Mouse (Mus musculus): ENCODE data around the gene Crybg3. TPM values are rescaled to one million over a fixed set of nuclear protein-coding genes. Genes with fewer than 3 reads are reported as not detected.

Crybg3 gene
- 4.8 and 5.7 TPM in 2 replicates for polyA plus RNA-seq (2012; rRNA removed)

GRCm38 (mm10) chr16:59600311-59601251, at the start of gene Crybg3:
Gene Crybg3, minus strand, starts transcription at chr16:59600979.
- TF ChIP-seq CTCF (IDR thresholded peaks at IDR 0.05; ENCODE audit: borderline replicate concordance, insufficient read depth, low read depth, low read length) (no peak), POLR2A (IDR thresholded peaks at IDR 0.05; ENCODE audit: borderline replicate concordance, insufficient read depth, low read length) (no peak)
- Histone ChIP-seq H3K27ac (ENCODE audit: insufficient read depth, low read length) (no peak within 1 kb of the TSS), H3K4me3 (replicated peaks; ENCODE audit: insufficient read depth, low read depth, low read length) (peak within 1 kb of the TSS; percentile 51), H3K27me3 (ENCODE audit: control insufficient read depth, insufficient read depth, low read length) (no peaks in the 10 kb centered on the region), H3K4me1 (ENCODE audit: control insufficient read depth, insufficient read depth, low read length) (no peaks in the 10 kb centered on the region)
- DNase-seq, result peak; percentile 69 to 72
- WGBS, result 1% methylated on average over 75 of the region's 90 CpGs

GRCm38 (mm10) chr16:59643766-59644165, 43.0 kb upstream of the Crybg3 start:
- no peak overlapping the region for H3K4me3 ChIP-seq (replicated peaks; ENCODE audit: insufficient read depth, low read depth, low read length)
- 81% methylated on average over 2 of the region's 2 CpGs for WGBS
- TF ChIP-seq CTCF (IDR thresholded peaks at IDR 0.05; ENCODE audit: borderline replicate concordance, insufficient read depth, low read depth, low read length), result no peak
- no peak for TF ChIP-seq POLR2A (IDR thresholded peaks at IDR 0.05; ENCODE audit: borderline replicate concordance, insufficient read depth, low read length)

GRCm38 (mm10) chr16:59639985-59640384, 39.2 kb upstream of the Crybg3 start:
- 90% methylated on average over 3 of the region's 3 CpGs for WGBS

More at GRCm38 (mm10) chr16:59643766-59644165, 43.0 kb upstream of the Crybg3 start:
- H3K27me3 ChIP-seq (ENCODE audit: control insufficient read depth, insufficient read depth, low read length), result no peaks in the 10 kb centered on the region
- H3K27ac ChIP-seq (ENCODE audit: insufficient read depth, low read length), result no peak overlapping the region
- H3K4me1 ChIP-seq (ENCODE audit: control insufficient read depth, insufficient read depth, low read length), result no peaks in the 10 kb centered on the region
- DNase-seq, result no peak

GRCm38 (mm10) chr16:59639102-59639691, 38.4 kb upstream of the Crybg3 start, which contains the start of gene Arl6:
Gene Arl6, minus strand, starts transcription at chr16:59639391.
- TF ChIP-seq CTCF (IDR thresholded peaks at IDR 0.05; ENCODE audit: borderline replicate concordance, insufficient read depth, low read depth, low read length) (no peak), POLR2A (IDR thresholded peaks at IDR 0.05; ENCODE audit: borderline replicate concordance, insufficient read depth, low read length) (peak; percentile 54; the same call in 1 of the 2 replicates)
- under 1% methylated on average over 46 of the region's 46 CpGs for WGBS
- DNase-seq, result peak; percentile 94 to 96
- peak within 1 kb of the TSS; percentile 86 for H3K4me3 ChIP-seq (replicated peaks; ENCODE audit: insufficient read depth, low read depth, low read length)
- H3K27me3 ChIP-seq (ENCODE audit: control insufficient read depth, insufficient read depth, low read length), result no peaks in the 10 kb centered on the region
- H3K4me1 ChIP-seq (ENCODE audit: control insufficient read depth, insufficient read depth, low read length), result peaks cover 3% of the 10 kb centered on the region; the same call in 1 of the 2 replicates
- H3K27ac ChIP-seq (ENCODE audit: insufficient read depth, low read length), result peak within 1 kb of the TSS; percentile 88

More at GRCm38 (mm10) chr16:59639985-59640384, 39.2 kb upstream of the Crybg3 start:
- no peak overlapping the region for H3K27ac ChIP-seq (ENCODE audit: insufficient read depth, low read length)
- no peaks in the 10 kb centered on the region for H3K4me1 ChIP-seq (ENCODE audit: control insufficient read depth, insufficient read depth, low read length)
- H3K4me3 ChIP-seq (replicated peaks; ENCODE audit: insufficient read depth, low read depth, low read length), result no peak overlapping the region
- no peaks in the 10 kb centered on the region for H3K27me3 ChIP-seq (ENCODE audit: control insufficient read depth, insufficient read depth, low read length)
- TF ChIP-seq POLR2A (IDR thresholded peaks at IDR 0.05; ENCODE audit: borderline replicate concordance, insufficient read depth, low read length) (no peak), CTCF (IDR thresholded peaks at IDR 0.05; ENCODE audit: borderline replicate concordance, insufficient read depth, low read depth, low read length) (no peak)
- DNase-seq, result no peak

GRCm38 (mm10) chr16:59634598-59634997, 33.8 kb upstream of the Crybg3 start:
- H3K4me1 ChIP-seq (ENCODE audit: control insufficient read depth, insufficient read depth, low read length), result peaks cover 3% of the 10 kb centered on the region; the same call in 1 of the 2 replicates
- WGBS, result 14% methylated on average over 2 of the region's 2 CpGs
- H3K27ac ChIP-seq (ENCODE audit: insufficient read depth, low read length), result no peak overlapping the region
- H3K27me3 ChIP-seq (ENCODE audit: control insufficient read depth, insufficient read depth, low read length), result no peaks in the 10 kb centered on the region
- peak; percentile 19 to 40 for DNase-seq
- TF ChIP-seq CTCF (IDR thresholded peaks at IDR 0.05; ENCODE audit: borderline replicate concordance, insufficient read depth, low read depth, low read length) (no peak), POLR2A (IDR thresholded peaks at IDR 0.05; ENCODE audit: borderline replicate concordance, insufficient read depth, low read length) (no peak)
- no peak overlapping the region for H3K4me3 ChIP-seq (replicated peaks; ENCODE audit: insufficient read depth, low read depth, low read length)

GRCm38 (mm10) chr16:59621554-59621953, 20.8 kb upstream of the Crybg3 start:
- Histone ChIP-seq H3K4me3 (replicated peaks; ENCODE audit: insufficient read depth, low read depth, low read length) (no peak overlapping the region), H3K4me1 (ENCODE audit: control insufficient read depth, insufficient read depth, low read length) (no peaks in the 10 kb centered on the region), H3K27ac (ENCODE audit: insufficient read depth, low read length) (no peak overlapping the region), H3K27me3 (ENCODE audit: control insufficient read depth, insufficient read depth, low read length) (no peaks in the 10 kb centered on the region)
- TF ChIP-seq POLR2A (IDR thresholded peaks at IDR 0.05; ENCODE audit: borderline replicate concordance, insufficient read depth, low read length) (no peak), CTCF (IDR thresholded peaks at IDR 0.05; ENCODE audit: borderline replicate concordance, insufficient read depth, low read depth, low read length) (no peak)
- 98% methylated on average over 2 of the region's 2 CpGs for WGBS
- DNase-seq, result no peak

GRCm38 (mm10) chr16:59617167-59617566, 16.4 kb upstream of the Crybg3 start:
- DNase-seq, result peak; percentile 25 to 41
- TF ChIP-seq CTCF (IDR thresholded peaks at IDR 0.05; ENCODE audit: borderline replicate concordance, insufficient read depth, low read depth, low read length) (no peak), POLR2A (IDR thresholded peaks at IDR 0.05; ENCODE audit: borderline replicate concordance, insufficient read depth, low read length) (no peak)
- WGBS, result 38% methylated on average over 3 of the region's 3 CpGs
- no peak overlapping the region for H3K27ac ChIP-seq (ENCODE audit: insufficient read depth, low read length)
- H3K4me1 ChIP-seq (ENCODE audit: control insufficient read depth, insufficient read depth, low read length), result no peaks in the 10 kb centered on the region
- no peak overlapping the region for H3K4me3 ChIP-seq (replicated peaks; ENCODE audit: insufficient read depth, low read depth, low read length)
- H3K27me3 ChIP-seq (ENCODE audit: control insufficient read depth, insufficient read depth, low read length), result no peaks in the 10 kb centered on the region

Data from cerebellum, adult 2 months (tissue).